Mouse (Mus musculus) megakaryocyte-erythroid progenitor cell, adult 5 weeks (primary cell): ENCODE data around the gene Zfp981. TPM values are rescaled to one million over a fixed set of nuclear protein-coding genes. Genes with fewer than 3 reads are reported as not detected.

ENCODE experiments used
- polyA plus RNA-seq: library from polyadenylated mRNA; stranded (reverse); fragments of >175 nt; gene quantifications from 2 replicates; pipeline ENCODE4 v1.2.3, GENCODE M21; 2012

Gene Zfp981
- not detected in 2 replicates for polyA plus RNA-seq

GRCm38 (mm10) chr4:146501727-146502126 lies at the start of gene Zfp981:
Zfp981 (plus strand) TSS chr4:146502027.

Other genes with a start within 250 kb of the Zfp981 start
- gene Zfp992, start 53.0 kb upstream of the Zfp981 start, polyA plus RNA-seq: 0.47 and 0.77 TPM in 2 replicates
- gene Zfp993, start 108.9 kb downstream of the Zfp981 start, polyA plus RNA-seq: 0.70 and 0.86 TPM in 2 replicates